Mouse (Mus musculus): ENCODE data around the gene Retnlb. TPM values are rescaled to one million over a fixed set of nuclear protein-coding genes. Genes with fewer than 3 reads are reported as not detected.
"Not testable (repeated sequence)": the region's sequence is repeated elsewhere in the genome, so short reads cannot be mapped to it uniquely, and the experiment has no call there.

Retnlb gene
- not detected for total RNA-seq (2021)
- long read RNA-seq, experiment 1 = 0 reads
- long read RNA-seq, experiment 2 = 0 reads

DNA sequence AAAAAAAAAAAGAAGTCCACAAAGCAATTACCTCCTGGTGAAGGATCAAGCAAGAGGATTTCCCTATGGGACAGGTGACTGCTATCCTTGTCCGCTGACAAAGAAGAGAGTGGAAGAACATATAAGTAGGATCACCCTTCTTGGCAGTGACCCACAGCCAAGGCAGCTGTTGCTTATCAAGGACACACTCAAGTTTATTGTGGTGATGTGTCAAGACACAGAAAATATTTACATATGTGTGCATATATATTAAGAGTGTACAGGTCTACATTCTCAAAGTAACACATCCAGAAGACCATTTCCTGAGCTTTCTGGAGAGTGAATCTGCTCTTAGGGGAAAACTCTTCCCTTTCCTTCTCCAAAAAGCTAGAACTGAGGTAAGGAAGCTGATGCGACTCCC is at the start of gene Retnlb:
Retnlb (plus strand) TSS at position 162 of the 400 bp plus-strand sequence.
- DNase-seq = no peak

DNA sequence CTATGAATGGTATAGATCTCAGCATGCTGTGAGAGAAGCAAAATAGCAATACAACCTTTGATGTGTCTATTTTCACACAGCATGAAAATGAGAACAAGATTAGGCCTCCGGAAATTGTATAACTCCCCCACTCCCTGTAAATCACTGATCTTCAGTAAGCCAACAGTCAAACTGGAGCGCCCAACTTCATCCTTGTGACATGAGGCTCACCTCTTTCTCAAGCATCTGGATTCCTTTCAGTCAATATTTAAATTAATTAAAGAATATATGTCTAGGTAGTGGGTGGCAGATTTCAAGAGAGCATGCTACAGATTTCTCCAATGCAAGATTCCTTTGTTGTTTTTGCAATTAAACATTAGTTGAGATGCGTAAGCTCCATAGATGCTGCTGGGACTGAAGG is 47.5 kb upstream of the Retnlb start:
- no peak for DNase-seq

DNA sequence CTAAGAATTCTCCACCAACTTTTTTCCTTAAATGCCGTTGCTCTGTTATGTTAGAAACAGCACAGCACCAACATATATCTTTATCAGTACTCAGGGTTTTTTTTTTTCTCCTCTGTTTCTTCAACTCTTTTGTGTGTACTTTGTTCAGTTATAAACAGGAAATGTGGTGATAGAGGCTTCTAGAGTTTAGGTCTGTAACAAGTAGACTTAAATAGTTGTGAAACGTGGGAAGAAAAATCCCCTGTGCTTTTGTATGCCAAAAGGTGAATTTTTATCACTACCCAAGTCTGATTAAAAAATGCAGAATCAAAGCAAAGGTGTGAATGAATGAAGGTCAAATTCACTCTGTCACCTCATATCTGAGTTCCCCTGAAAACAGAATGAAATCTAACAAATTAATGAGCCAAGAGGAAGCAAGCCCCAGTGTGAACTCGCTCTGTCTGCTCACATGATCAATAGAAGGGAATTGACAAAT is 44.6 kb upstream of the Retnlb start, which contains the start of gene Trat1:
Trat1 (minus strand) TSS at position 51 of the 475 bp plus-strand sequence.
- no peak for DNase-seq

DNA sequence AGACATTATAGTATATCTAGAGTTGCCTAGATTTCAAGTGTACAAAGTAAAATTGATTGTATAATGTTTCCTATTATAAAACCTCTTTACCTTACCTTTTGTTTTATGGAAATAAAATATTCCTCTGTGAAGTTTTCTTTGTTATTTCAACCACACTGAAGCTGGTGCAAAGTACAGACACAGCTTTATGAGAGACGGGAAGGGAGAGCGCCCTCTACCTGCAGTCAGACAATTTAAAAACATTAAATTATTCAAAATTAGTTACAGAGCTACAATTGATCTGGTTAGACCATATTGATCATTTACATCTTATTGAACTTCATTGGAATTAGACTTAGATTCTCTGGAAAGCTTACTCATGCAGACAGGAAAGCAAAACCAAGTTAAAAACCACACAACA is 39.4 kb upstream of the Retnlb start:
- DNase-seq = no peak

DNA sequence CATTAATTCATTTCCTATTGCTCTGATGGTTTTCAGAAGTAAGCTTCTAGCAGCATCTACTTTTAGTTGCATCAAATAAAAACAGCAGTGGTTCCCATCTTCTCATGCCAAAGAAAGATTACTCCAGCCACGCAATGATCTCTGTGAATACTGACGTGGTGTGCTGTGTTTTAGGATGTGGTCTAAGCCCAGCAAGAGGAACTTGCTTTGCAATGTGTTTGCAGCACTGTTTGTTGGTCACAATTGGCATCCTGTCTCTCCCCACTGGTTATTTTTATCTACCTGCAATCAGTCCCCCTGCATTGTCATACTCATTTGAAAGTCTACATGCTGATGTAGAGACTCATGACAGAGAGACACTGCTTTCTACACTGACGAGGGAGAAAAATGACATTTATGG is 30.4 kb upstream of the Retnlb start:
- no peak for DNase-seq

DNA sequence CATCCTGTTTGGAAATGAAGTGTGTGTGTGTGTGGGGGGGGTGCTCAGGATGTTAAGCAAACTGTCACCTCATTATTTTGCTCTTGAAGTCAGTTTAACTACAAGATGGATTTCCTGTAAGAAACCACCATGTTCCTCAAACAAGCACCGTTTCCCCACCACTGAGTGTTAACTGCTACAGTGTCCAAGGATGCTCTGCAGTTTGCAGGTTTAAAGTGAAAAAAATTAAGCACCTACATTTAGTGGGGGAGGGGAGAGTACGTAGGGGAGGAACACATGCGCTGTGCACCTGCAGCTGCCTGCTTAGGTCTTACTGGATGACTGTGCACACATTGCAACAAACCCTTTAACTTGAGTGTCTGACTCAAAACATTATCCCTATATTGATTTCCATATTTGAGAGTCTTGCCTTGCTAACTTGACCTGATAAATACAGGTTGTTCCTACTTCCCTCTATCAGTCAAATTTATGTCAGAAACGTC is 27.9 kb upstream of the Retnlb start:
- DNase-seq = no peak

DNA sequence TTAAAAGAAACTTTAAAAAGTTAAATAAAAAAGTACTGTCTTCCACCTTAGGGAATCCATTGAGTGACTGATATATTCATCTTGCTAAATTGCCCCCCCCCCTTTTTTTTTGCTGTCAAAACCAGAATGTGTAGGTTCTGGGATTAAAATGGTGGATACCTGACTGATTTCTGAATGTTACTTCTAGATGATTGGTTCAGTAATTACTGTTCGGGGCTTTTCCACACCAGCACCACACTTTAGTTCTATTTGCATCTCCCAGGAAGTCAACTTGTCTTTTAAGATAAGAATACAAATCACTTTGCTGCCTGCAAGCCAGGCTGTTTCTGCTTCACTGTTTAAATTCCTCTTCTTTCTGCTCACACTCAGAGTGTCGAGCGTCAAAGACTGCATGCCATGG is 18.4 kb upstream of the Retnlb start:
- no peak for DNase-seq

DNA sequence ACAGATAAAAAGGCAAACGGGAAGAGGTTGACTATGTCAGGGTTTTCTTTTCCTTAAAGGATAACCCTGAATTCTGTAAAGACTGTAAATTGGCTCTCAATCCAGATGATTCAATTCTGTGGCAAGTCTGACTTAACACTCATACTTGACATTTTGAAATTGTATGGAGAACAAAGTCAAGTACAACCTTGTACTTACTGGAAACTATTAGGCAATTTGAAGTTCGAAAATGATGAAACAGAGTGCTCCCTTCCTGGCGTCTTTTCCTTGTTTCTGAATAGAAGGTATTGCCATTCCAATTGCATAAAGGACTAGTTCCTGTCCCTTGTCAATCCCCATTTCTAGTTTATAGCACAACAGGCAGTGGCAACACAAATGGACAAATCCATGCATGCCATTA is 17.2 kb upstream of the Retnlb start:
- no peak for DNase-seq

DNA sequence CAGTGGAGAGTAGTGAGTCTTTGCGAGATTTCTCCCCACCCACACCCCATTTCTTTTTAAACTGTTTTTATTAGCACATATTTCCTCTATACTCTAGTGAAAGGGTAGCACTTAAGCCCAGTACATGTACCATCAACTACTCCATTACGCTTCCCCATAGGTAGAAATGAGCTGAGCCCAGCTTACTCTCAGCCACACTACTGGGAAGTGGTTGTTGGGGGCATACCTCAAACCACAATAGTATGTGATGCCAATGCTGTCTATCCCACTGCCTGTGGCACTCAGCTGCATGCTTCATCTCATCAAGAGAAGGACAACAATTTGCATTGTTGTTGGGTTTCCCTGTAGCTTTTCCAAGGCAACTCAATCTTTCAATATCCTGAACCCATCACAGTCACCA is 15.8 kb upstream of the Retnlb start:
- DNase-seq = no peak

DNA sequence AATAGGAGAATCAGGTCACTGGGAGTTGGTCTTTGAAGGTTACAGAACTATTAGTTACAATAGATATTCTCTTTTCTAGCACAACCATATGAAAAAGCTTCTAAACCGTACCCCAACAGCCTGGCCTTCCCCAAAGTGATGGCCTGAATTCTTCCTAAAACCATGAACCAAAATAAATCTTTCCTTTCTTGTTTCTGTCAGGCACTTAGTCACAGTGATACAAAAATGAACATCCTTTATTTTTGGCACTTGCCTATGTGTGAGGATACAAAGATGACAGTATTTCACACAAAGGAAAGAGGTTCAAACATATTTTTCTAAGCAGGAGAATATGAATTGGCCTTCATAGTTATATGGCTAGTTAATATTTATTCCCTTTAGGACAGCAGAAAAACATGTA is 11.2 kb upstream of the Retnlb start:
- no peak for DNase-seq

DNA sequence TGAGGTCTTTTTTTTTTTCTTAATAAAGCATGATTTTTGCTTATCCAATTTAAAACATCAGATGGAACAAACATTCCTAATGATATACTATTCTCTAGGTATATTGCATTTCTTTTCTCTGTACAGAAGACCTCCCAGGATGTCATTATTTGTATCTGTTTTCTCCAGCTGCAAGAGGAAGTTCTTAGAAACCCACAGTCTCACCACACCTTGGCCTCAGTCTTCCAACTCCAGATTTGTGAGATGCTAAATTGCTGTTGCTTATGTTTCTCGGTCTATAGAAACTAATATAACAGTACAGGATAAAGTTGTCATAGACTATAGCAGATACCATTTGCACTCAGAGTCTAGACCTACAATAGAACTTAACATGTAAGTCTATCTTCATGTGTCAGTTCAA is 10.1 kb upstream of the Retnlb start:
- no peak for DNase-seq

DNA sequence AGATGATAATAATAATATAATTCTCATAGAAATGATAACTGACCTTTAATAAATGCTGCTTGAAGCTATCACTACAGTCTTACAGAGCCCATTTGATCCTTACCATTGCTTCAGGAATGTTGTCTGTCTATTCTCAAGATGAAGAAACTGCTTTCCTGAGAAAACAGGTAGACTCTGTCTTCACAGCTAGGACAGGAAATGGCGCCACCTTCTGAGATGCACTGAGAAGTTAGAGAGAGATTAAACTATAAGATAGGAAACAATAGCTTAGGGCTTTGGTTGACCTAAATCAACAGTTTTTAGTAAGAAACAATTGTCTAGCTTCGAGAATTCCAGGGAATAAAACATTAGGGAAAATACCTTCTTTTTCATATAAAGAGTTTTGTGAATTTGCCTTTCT is 7.3 kb upstream of the Retnlb start:
- no peak for DNase-seq

DNA sequence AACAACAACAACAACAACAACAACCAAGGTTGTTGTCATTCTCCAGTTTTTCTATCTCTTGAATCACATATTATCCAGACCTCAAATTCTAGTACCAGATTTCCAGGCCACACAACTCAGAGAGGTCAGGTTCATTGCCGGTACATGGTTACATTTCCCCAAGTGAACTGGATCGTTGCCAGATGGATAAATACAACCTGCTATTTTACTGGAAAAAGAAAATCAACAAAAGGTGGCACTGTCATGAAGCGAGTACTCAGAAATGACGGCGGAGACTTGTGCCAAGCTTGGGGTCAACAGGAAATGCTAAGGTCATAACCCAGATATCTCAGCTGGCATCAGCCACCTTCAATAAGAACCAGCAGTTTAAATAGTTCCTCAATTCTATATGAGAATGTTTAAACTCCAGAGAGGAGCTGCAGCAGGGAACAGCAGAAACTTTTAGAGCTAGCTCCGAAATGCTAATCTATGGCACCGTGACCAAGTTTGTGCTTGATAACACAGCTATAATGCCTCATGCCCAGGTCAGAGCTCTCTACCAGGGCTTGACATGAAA is 4.7 kb upstream of the Retnlb start:
- DNase-seq = no peak

DNA sequence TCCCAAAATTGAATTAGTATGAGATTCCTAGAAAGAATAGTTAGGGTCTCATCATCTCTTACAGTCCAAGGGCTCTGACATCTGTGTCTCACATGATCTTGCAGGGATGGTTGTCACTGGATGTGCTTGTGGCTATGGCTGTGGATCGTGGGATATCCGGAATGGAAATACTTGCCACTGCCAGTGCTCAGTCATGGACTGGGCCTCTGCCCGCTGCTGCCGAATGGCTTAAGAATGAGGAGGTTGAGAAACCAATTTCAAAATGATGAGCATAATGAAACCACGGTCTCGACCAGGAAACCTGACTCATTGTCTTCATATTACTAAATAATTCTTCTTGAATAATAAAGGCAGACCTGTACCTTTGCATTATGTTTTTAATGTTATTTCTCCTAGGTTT is 1.9 kb downstream of the Retnlb start:
- DNase-seq = no peak

DNA sequence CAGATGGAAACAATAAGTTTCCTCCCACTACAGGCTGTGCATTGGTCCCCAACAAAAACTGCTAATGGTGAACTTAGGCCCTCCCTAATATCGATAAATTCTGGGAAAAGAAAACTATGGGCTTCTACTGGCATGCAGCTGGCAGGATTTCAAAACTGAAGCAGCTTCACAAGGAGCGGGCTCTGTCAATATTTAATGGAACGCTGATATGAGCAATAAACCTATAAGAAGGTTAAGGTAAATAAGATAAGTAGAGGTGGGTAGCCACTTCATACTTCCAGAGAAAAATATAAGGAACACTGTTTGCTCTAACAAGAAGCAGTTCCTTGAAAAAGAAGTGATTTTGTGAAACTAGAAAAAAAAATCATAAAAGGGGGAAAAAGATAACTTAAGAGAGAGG is 9.8 kb downstream of the Retnlb start:
- no peak for DNase-seq

DNA sequence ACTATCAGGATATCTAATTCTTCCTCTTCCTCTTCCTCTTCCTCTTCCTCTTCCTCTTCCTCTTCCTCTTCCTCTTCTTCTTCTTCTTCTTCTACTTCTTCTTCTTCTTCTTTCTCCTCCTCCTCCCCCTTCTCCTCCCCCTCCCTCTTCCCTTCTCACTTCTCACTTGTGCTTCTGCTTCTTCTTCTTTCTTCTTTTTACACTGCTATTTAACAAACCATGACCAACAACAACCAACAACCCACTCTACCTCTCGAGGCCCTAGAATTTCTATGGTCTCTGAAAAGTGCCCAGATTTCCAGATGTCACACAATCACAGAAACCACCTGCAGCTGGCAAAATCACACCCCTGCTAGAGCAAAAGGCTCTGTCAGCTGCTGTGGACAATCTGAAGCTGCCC is 11.0 kb downstream of the Retnlb start:
- DNase-seq = no peak

DNA sequence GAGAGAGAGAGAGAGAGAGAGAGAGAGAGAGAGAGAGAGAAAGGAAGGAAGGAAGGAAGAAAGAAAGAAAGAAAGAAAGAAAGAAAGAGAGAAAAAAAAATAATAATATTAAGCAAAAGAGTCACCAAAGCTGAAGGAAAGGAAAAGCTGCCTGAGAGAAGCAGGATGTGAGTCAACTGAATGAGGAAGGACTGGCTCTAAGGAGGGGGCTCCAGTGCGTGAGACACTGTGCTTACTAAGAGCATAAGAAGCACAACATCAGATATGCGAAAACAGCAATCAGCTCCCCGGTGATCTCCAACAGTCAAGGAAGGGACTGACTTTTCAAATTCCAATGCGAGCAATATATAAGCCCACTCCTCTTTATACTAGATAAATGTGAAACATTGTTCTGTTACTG is 12.4 kb downstream of the Retnlb start:
- no peak for DNase-seq

DNA sequence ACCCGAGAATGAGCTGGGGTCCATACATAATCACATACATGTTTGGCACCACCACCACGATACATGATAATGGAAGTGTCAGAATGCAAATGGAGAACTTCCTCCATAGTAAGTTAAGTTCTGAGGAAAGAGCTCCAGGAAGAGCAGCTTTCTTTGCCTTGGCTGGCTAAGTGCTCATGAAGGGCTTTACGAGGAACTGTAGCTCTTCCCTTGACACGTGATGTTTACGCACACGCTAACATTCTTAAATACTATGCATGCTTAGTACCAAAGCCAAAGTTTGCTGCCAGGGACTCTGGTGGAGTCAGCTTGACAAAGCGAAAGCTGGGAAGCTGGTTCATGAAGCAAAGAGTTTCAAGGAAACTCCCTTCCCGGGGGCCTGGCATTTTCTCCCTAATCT is 15.4 kb downstream of the Retnlb start:
- no peak for DNase-seq

DNA sequence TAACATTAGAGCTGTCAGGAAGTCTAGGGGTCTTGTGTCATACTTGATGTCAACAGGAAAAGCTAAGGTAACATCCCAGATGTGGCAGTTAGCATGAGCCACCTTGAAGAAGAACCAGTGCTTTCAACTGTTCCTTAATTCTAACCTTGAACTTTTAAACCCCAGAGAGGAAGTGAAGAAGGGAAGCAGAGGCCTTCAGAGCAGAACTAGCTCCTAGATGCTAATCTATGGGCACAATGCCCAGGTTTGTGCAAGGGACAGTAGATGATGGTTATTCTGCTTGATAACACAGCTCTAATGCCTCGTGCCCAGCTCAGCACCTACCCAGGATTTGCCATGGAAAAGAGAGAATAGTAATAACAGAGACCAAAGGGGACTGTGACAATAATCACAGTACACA is 17.0 kb downstream of the Retnlb start:
- DNase-seq = not testable (repeated sequence)

DNA sequence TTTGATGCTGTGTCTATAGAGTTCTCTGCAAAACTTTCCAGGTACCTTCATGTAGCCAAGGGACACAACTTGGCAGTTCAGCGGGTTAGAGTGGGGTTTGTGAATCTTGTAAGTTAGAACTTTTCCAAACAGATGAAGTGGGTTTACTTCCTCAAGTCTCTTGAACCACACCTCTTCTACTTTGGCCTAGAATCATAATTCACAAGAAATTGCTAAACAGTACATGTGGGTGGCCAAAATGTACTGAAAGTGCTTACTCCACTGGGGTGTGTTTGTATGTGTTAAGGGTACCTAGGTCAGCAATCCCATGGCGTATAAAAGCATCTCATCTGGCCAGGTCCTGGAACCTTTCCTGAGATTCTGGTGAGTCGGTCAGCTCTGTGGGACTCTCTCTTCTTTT is 25.6 kb downstream of the Retnlb start, which contains the start of gene Retnla:
Retnla (plus strand) TSS at position 286 of the 400 bp plus-strand sequence.
- no peak for DNase-seq

DNA sequence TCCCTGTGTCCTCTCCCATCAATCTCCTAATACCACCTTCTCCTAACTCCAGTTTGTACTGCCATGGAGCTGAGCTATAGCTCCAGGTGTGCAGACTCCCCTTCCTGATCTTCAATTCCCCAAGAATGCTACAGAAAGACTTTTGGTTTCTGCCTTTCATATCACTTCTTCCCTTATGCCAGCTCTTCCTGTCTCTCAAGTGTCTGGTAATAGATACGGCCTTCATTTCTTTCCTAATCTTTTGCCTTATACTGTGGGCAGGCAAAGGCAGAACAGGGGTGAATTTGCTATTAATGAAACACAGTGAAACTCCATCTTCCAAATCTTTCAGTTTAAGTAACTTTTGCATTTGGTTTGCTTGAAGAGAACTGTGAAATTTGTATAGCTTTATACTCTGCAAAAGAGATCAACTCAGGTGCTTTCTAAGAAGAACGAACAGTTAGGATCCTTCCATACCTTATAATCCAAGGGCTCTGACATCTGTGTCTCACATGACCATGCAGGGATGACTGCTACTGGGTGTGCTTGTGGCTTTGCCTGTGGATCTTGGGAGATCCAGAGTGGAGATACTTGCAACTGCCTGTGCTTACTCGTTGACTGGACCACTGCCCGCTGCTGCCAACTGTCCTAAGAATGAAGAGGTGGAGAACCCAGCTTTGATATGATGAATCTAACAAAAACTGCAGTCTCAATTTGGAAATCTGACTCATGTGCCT is 27.2 kb downstream of the Retnlb start:
- no peak for DNase-seq

DNA sequence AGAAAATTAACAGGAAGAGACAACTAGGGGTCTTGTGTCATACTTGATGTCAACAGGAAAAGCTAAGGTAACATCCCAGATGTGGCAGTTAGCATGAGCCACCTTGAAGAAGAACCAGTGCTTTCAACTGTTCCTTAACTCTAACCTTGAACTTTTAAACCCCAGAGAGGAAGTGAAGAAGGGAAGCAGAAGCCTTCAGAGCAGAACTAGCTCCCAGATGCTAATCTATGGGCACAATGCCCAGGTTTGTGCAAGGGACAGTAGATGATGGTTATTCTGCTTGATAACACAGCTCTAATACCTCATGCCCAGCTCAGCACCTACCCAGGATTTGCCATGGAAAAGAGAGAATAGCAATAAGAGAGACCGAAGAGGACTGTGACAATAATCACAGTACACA is 48.3 kb downstream of the Retnlb start:
- DNase-seq = peak; percentile 12

DNA sequence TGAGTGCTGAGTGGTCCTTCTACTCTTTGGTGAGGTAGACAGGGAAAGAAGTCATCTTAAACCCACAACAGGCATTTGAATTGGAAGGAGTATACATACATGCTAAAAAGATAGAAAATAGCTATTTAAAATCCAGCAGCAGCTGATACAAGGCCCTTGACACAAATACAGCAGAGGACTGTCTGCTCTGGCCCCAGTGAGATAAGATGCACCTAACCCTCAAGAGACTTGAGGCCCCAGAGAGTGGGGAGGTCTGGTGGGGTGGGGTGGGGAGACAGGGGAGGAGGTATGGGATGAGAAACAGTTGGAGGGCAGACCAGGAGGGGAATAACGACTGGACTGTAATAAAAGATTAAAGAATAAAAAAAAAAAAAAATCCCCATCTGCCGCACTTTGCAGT is 51.0 kb downstream of the Retnlb start:
- DNase-seq = no peak

All from gastrocnemius, postnatal 25 days (tissue).